Mouse (Mus musculus) embryonic facial prominence, embryonic 13.5 days (tissue): ENCODE results near the gene Nubpl. TPM values are rescaled to one million over a fixed set of nuclear protein-coding genes. Genes with fewer than 3 reads are reported as not detected.

Experiments
- ATAC-seq: fragments of 200-750 bp; cut with Nextera tagmentation; 2 replicates; pipeline ENCODE4 v1.8.0; 2017; ENCODE audit warnings: low read depth; ENCODE audit not compliant: insufficient number of reproducible peaks, insufficient read depth, low FRiP score, low TSS enrichment
- H3K27ac ChIP-seq: fragments of 300-500 bp; sonication (generic); 2 replicates; pipeline ENCODE4 v1.5.1; 2015; ENCODE audit warnings: moderate library complexity, mild to moderate bottlenecking, inconsistent platforms
- H3K27me3 ChIP-seq: fragments of 300-500 bp; sonication (generic); 2 replicates; pipeline ENCODE4 v1.6.1; 2015; ENCODE audit warnings: mild to moderate bottlenecking, inconsistent platforms
- H3K36me3 ChIP-seq: fragments of 300-500 bp; sonication (generic); 2 replicates; pipeline ENCODE4 v1.6.1; 2015; ENCODE audit warnings: mild to moderate bottlenecking, inconsistent platforms
- H3K4me1 ChIP-seq: fragments of 300-500 bp; sonication (generic); 2 replicates; pipeline ENCODE4 v1.6.1; 2015; ENCODE audit warnings: inconsistent platforms
- H3K4me2 ChIP-seq: fragments of 300-500 bp; sonication (generic); 2 replicates; pipeline ENCODE4 v1.6.1; 2015; ENCODE audit warnings: moderate library complexity, mild to moderate bottlenecking, inconsistent platforms
- H3K4me3 ChIP-seq: fragments of 300-500 bp; sonication (generic); 2 replicates; pipeline ENCODE4 v1.5.1; 2015; ENCODE audit warnings: mild to moderate bottlenecking, inconsistent platforms
- H3K9ac ChIP-seq: fragments of 300-500 bp; sonication (generic); 2 replicates; pipeline ENCODE4 v1.6.1; 2015; ENCODE audit warnings: mild to moderate bottlenecking, inconsistent platforms
- H3K9me3 ChIP-seq: fragments of 300-500 bp; sonication (generic); 2 replicates; pipeline ENCODE4 v1.6.1; 2016; ENCODE audit warnings: inconsistent platforms
- WGBS: fragments of 180-500 bp; shearing (Covaris S2); methylation state at CpG from one replicate; pipeline ENCODE4 v1.1.7; 2015; ENCODE audit warnings: mixed read lengths; 5-methylcytosine and 5-hydroxymethylcytosine counted together
- polyA plus RNA-seq: library from polyadenylated mRNA; unstranded; fragments of >200 nt; fragmentation: Nextera tagmentation; extraction: Ambion mirVana; gene quantifications from 2 replicates; pipeline ENCODE4 v1.2.1, GENCODE M21; 2015

The Nubpl gene
- polyA plus RNA-seq, 1 experiment from 2014 or later: 14.6 TPM

DNA sequence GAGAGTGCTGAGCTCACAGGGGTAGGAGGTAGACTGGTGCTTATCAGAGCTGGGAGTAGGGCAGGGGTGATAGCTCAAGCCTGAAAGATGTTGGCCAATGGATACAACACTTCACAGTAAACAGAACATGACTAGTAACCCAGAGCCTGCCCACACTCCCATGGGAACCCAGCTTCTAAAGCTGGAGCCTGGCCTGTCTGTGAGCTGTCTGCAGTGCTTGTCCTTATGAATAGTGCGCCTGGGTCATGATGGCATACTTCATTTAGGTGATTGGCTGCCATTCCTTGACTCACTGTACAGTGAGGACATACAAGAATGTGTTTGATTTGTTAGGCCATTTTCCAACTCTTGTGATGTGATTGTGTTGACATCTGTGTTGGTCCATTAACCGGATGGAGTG lies 200.5 kb downstream of the Nubpl start:
- H3K9ac ChIP-seq: no peak overlapping the region
- ATAC-seq: no peak
- no peaks in the 10 kb centered on the region for H3K27me3 ChIP-seq
- 93% methylated on average over 2 of the region's 2 CpGs for WGBS
- H3K9me3 ChIP-seq: no peaks in the 10 kb centered on the region
- H3K4me1 ChIP-seq: no peaks in the 10 kb centered on the region
- H3K4me3 ChIP-seq: no peak overlapping the region
- no peak overlapping the region for H3K4me2 ChIP-seq
- H3K27ac ChIP-seq: no peak overlapping the region
- H3K36me3 ChIP-seq: no peaks in the 10 kb centered on the region

DNA sequence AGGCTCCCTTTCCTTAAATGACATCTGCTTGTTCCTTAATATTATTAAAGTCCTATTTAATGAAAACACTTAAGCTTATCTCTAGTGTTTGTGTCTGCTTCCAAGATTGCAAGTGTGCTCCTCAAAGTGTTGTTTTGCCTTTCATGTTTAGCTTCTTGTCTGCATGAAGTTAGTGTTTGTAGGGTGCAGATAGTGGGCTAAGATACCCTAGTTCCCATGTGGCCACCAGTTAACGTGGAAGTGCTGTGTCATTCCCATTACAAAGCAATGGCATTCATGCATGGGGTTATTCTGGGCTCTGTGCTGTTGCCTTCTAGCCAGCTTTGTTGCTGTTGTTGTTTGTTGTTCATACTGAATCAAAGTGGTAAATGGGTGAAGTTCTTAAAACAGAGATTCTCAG lies 201.1 kb downstream of the Nubpl start:
- no peak overlapping the region for H3K9ac ChIP-seq
- H3K36me3 ChIP-seq: no peaks in the 10 kb centered on the region
- no peaks in the 10 kb centered on the region for H3K27me3 ChIP-seq
- no peaks in the 10 kb centered on the region for H3K9me3 ChIP-seq
- 63% methylated on average over 1 of the region's 1 CpGs for WGBS
- no peak overlapping the region for H3K4me3 ChIP-seq
- no peak for ATAC-seq
- H3K4me2 ChIP-seq: no peak overlapping the region
- H3K27ac ChIP-seq: no peak overlapping the region
- no peaks in the 10 kb centered on the region for H3K4me1 ChIP-seq

DNA sequence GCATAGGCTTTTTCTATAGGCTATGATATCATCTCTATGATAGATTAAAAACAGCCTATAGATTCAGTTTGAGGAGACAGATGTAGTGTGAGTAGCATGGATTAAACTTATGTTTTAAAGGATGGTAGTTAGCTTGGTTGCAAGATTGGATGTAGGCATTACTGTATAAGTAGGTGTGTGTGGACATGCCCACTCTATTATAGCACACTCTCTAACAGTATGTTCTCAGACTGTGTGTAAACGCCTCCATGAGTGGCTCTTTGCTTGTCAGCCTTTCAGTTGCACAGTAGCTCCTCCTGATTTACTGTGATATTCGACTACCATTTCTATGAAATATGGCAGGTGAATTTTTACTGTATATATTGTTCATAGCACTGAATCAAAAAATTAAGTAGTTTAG lies 205.4 kb downstream of the Nubpl start:
- 91% methylated on average over 2 of the region's 2 CpGs for WGBS

DNA sequence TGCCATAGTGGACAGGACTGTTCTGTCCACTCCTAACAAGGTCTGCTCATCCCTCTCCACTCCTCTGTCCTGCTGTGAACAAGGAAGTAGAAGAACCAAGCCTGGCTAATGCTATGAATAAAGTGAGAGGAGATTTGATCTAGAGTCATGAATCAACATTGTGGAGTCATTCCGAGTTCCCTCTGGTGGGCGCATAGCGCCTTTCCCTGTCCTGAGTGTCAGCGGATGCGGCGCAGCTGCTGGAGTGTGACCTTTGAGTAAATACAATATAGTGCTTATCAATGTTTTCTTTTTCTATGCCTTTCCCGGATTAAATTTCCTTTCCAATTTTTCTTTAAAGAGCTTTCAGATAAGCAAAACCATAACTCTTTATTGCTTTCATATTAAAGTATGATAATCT lies 208.8 kb downstream of the Nubpl start:
- H3K4me3 ChIP-seq: no peak overlapping the region
- H3K27ac ChIP-seq: no peak overlapping the region
- no peak for ATAC-seq
- no peak overlapping the region for H3K4me2 ChIP-seq
- WGBS: 90% methylated on average over 7 of the region's 7 CpGs
- H3K9me3 ChIP-seq: no peaks in the 10 kb centered on the region
- H3K36me3 ChIP-seq: no peaks in the 10 kb centered on the region
- H3K27me3 ChIP-seq: no peaks in the 10 kb centered on the region
- H3K9ac ChIP-seq: no peak overlapping the region
- no peaks in the 10 kb centered on the region for H3K4me1 ChIP-seq

More for the DNA sequence above, 205.4 kb downstream of the Nubpl start:
- no peaks in the 10 kb centered on the region for H3K4me1 ChIP-seq
- no peaks in the 10 kb centered on the region for H3K27me3 ChIP-seq
- ATAC-seq: no peak
- H3K27ac ChIP-seq: no peak overlapping the region
- no peak overlapping the region for H3K4me2 ChIP-seq
- H3K9ac ChIP-seq: no peak overlapping the region
- H3K36me3 ChIP-seq: no peaks in the 10 kb centered on the region
- no peaks in the 10 kb centered on the region for H3K9me3 ChIP-seq
- H3K4me3 ChIP-seq: no peak overlapping the region

DNA sequence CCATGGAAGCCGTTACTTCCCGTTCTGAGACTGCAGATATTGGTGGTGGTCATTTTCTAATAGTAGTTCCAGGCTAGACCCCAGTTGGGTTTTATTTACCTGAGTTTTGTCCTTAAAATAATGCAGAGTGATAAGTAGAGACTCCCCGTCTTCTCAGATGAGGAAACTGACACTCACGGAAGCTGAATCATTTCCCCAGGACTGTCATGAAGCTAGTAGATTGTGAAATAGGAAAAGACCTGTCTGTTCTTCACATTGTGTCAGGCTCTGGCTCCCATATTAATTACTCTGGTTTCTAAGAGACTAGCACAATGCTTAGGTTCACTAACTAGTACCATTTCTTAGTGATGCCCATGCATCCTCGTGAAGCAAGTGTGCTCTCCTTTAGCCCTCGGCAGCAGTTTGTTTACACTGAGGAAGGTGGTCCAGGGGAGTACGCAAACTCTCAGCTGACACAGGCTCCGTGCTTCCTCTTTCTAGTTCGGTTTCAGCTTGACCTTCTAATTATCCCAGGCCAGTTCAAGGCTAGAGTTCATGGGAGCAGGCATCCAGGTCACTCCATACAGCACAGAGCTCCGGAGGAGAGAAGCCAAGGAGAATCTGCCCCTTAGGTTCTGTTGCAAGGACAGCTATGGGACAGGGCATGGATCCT lies 209.9 kb downstream of the Nubpl start:
- Histone ChIP-seq H3K9ac (no peak overlapping the region), H3K27me3 (no peaks in the 10 kb centered on the region), H3K4me2 (no peak overlapping the region), H3K4me3 (no peak overlapping the region), H3K27ac (no peak overlapping the region), H3K9me3 (no peaks in the 10 kb centered on the region), H3K36me3 (no peaks in the 10 kb centered on the region), H3K4me1 (no peaks in the 10 kb centered on the region)
- 61% methylated on average over 10 of the region's 10 CpGs for WGBS
- ATAC-seq: no peak

DNA sequence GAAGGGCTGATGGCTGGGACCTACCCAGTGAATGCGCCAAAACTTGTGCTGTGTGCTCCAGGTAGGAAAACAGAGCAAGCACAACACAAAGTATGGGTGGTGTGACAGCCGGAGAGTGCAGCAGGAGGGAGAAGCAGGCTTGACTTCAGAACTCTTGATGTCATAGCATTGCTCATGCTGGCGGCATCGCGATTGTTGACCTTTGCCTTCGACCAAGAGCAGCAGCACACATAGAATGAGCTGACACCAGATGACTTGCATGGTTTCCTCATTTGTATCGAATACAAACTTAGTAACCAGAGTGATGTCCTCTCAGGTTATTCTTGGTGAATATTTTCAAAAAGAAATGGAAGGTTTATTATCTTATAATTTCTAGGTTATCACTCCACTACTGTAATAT lies 211.1 kb downstream of the Nubpl start:
- H3K4me2 ChIP-seq: no peak overlapping the region
- H3K27ac ChIP-seq: no peak overlapping the region
- ATAC-seq: no peak
- no peaks in the 10 kb centered on the region for H3K27me3 ChIP-seq
- H3K9ac ChIP-seq: no peak overlapping the region
- H3K4me1 ChIP-seq: no peaks in the 10 kb centered on the region
- no peaks in the 10 kb centered on the region for H3K36me3 ChIP-seq
- peaks cover 6% of the 10 kb centered on the region; the same call in 1 of the 2 replicates for H3K9me3 ChIP-seq
- 90% methylated on average over 7 of the region's 7 CpGs for WGBS
- no peak overlapping the region for H3K4me3 ChIP-seq

DNA sequence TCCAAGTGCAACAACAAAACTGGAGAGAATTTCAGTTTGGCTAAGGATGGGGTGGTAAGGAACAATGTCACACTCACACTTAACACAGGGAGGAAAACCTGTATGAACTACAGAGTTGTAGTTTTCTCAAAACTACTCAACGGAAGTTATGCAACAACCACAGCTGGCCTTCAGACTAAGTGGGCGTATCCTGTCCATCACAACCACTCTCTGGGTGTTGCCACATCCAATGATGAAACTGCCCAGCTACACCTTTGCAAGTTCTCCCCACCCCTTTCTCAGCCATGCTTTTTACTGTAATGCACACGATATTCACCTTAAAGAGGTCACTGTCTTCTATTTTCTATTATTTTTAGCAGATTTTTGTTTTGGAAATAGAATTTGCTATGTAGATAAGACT lies 217.3 kb downstream of the Nubpl start:
- WGBS: 93% methylated on average over 3 of the region's 3 CpGs
- no peaks in the 10 kb centered on the region for H3K27me3 ChIP-seq
- peaks cover 6% of the 10 kb centered on the region; the same call in 1 of the 2 replicates for H3K9me3 ChIP-seq
- H3K4me2 ChIP-seq: no peak overlapping the region
- no peaks in the 10 kb centered on the region for H3K36me3 ChIP-seq
- no peak overlapping the region for H3K9ac ChIP-seq
- no peaks in the 10 kb centered on the region for H3K4me1 ChIP-seq
- no peak overlapping the region for H3K27ac ChIP-seq
- no peak for ATAC-seq
- no peak overlapping the region for H3K4me3 ChIP-seq

DNA sequence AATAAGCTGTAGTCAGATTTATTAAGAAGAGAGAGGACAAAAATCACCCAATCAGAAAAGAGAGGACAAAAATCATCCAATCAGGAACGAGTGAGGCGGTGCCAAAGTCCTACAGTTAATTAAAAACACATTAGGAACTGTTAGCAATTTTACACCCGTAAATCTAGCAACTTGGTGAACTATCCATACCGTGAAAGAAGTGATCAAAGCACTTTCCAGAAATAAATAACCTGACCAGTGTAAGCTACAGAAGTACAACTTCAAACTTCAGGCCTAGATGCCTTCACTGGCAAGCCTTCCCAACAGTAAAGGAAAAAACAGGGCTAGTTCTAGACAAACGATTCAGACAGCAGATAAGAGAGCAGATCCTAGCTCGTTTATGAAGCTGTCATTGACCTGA lies 220.1 kb downstream of the Nubpl start:
- 60% methylated on average over 6 of the region's 6 CpGs for WGBS
- no peaks in the 10 kb centered on the region for H3K4me1 ChIP-seq
- no peak overlapping the region for H3K9ac ChIP-seq
- H3K4me3 ChIP-seq: no peak overlapping the region
- no peak for ATAC-seq
- no peak overlapping the region for H3K4me2 ChIP-seq
- no peak overlapping the region for H3K27ac ChIP-seq
- H3K36me3 ChIP-seq: no peaks in the 10 kb centered on the region
- no peaks in the 10 kb centered on the region for H3K27me3 ChIP-seq
- peaks cover 6% of the 10 kb centered on the region; the same call in 1 of the 2 replicates for H3K9me3 ChIP-seq

DNA sequence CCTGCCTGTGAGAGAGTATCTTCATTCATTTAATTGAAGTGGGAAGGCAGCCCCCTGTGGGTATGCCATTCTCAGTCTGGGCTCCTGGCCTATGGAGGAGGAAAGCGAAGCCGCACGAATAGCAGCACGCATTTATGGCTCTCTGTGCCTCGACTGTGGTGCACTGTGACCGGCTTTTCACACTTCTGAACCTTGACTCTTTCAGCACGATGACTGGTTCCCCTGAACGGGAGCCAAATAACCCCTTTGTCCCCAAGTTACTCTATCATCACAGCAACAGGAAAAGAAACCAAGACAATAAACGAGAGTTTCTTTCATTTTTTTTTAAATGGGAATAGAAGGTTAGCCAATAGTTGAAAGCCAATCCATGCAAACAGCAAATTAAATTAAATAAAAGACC lies 220.9 kb downstream of the Nubpl start:
- H3K4me3 ChIP-seq: no peak overlapping the region
- ATAC-seq: no peak
- H3K27me3 ChIP-seq: no peaks in the 10 kb centered on the region
- 0 out of 2 replicates have a peak, but pooled peaks cover under 1% of the 10 kb centered on the region for H3K9me3 ChIP-seq
- 82% methylated on average over 9 of the region's 9 CpGs for WGBS
- no peaks in the 10 kb centered on the region for H3K4me1 ChIP-seq
- H3K36me3 ChIP-seq: no peaks in the 10 kb centered on the region
- H3K9ac ChIP-seq: no peak overlapping the region
- H3K4me2 ChIP-seq: no peak overlapping the region
- H3K27ac ChIP-seq: no peak overlapping the region

DNA sequence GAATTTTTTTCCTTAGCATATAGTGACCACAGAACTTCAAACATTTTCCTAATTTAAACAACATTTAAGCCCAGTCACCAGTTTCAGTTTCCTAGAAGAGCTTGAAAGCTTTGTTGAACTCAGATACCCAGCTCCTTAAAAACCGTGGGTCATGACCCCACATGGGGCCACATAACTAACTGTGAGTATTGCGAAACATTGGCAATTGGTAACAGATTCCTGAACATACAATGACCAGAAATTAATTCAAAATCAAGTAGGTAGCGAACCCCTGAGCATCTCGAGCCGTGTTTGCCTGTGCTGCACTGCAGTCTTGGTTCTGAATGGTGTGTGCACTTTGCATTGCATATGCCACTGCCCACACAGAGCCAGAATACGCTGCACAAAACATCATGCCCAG lies 221.6 kb downstream of the Nubpl start:
- no peak for ATAC-seq
- no peaks in the 10 kb centered on the region for H3K9me3 ChIP-seq
- H3K9ac ChIP-seq: no peak overlapping the region
- no peak overlapping the region for H3K4me3 ChIP-seq
- 50% methylated on average over 6 of the region's 6 CpGs for WGBS
- no peak overlapping the region for H3K27ac ChIP-seq
- H3K4me1 ChIP-seq: no peaks in the 10 kb centered on the region
- no peak overlapping the region for H3K4me2 ChIP-seq
- no peaks in the 10 kb centered on the region for H3K36me3 ChIP-seq
- no peaks in the 10 kb centered on the region for H3K27me3 ChIP-seq

DNA sequence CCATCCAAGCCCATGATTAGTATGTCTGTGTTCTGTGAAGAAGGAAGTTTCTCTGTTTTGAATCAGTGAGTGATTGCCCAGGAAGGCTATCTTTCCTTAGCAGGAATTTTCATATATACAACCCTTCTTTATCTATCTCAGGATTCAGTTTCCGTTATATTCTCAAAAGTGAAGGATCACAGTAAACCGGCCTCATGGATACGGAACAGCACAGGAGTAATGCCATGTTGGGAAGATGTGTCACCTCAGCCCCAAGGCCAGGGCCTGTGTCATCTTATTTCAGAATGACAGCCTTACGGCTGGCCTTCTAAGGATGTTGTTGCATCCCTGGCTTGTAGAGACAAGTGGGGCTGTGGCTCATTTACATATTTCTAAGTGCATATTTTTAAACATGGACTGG lies 231.0 kb downstream of the Nubpl start:
- H3K27me3 ChIP-seq: no peaks in the 10 kb centered on the region
- no peaks in the 10 kb centered on the region for H3K9me3 ChIP-seq
- H3K36me3 ChIP-seq: no peaks in the 10 kb centered on the region
- 91% methylated on average over 4 of the region's 4 CpGs for WGBS
- ATAC-seq: no peak
- H3K27ac ChIP-seq: no peak overlapping the region
- H3K4me3 ChIP-seq: no peak overlapping the region
- H3K9ac ChIP-seq: no peak overlapping the region
- peaks cover 14% of the 10 kb centered on the region for H3K4me1 ChIP-seq
- H3K4me2 ChIP-seq: no peak overlapping the region

DNA sequence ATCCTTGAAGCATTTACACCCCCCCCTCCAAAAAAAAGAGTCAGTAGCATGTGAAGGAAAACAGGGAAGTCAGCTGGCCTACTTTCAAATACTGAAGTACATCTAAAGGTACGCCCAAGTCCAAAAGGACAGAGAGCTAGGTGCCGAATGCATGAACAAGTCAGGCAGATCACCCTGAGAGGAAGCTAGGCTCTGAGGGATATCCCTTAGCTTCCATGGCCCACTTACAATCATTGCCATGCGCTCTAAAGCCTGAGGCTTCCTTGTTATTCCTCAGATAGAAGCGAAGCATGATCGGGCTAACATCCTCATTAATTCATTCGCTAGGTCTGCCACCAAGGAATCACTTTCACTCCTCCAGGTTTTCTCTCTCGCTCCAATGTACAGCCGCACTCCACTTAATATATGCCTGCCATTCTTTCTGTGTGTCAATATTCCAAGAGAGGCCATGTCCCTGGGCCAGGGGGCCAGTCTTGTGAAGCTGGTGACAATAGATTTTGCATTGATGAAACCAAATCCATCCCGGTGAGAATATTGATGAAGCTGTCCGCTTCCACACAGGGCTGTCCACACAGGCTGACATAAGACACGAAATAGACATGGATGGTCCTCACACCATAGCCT lies 237.7 kb downstream of the Nubpl start:
- Histone ChIP-seq H3K4me1 (peaks cover 11% of the 10 kb centered on the region; the same call in 1 of the 2 replicates), H3K27ac (no peak overlapping the region), H3K4me2 (no peak overlapping the region), H3K9ac (no peak overlapping the region), H3K4me3 (no peak overlapping the region), H3K9me3 (no peaks in the 10 kb centered on the region), H3K36me3 (no peaks in the 10 kb centered on the region), H3K27me3 (no peaks in the 10 kb centered on the region)
- ATAC-seq: no peak
- 92% methylated on average over 11 of the region's 11 CpGs for WGBS
